16 mouse cellular contexts compared by ENCODE assay signal in the genomic region with DNA sequence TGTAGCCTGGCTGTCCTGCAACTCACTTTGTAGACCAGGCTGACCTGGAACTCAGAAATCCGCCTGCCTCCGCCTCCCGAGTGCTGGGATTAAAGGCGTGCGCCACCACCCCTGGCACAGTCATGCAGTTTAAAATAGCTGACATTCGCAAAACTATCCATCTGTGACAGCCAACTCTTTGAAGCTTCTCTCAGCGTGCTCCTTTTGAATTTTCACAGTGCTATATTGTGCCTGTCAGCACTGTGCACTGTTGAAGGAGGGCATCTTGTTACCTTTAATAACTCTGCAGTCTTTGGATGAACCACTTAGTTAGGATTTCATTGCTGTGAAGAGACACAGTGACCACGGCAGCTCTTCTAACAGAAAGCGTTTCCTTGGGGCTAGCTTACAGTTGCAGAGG. TPM values are rescaled to one million over a fixed set of nuclear protein-coding genes. Genes with fewer than 3 reads are reported as not detected.
"Had no signal": no experiment of that assay in that cellular context is flagged by ENCODE, and none has a peak within 500 bp of the region (broad histone marks: within the 10 kb centered on the region; RNA-seq: fewer than 3 reads in every experiment).

No protein-coding gene starts in this region.

- H3K9me3 ChIP-seq: kidney, embryonic 15.5 days; limb, embryonic 10.5 days; liver, embryonic 15.5 days; neural tube, embryonic 12.5 days had no signal

- H3K4me2 ChIP-seq: kidney, embryonic 15.5 days; liver, embryonic 11.5 days; liver, embryonic 15.5 days; neural tube, embryonic 12.5 days had no signal

- H3K4me1 ChIP-seq: kidney, embryonic 15.5 days; limb, embryonic 10.5 days; liver, embryonic 15.5 days; neural tube, embryonic 12.5 days had no signal

- H3K9ac ChIP-seq: kidney, embryonic 15.5 days; liver, embryonic 15.5 days; neural tube, embryonic 12.5 days had no signal

- DNase-seq: kidney, postnatal 25 days; lung, adult 2 months; thymus, postnatal 4 days had no signal

- H3K27me3 ChIP-seq: kidney, embryonic 15.5 days; liver, embryonic 15.5 days; neural tube, embryonic 12.5 days had no signal

- H3K27ac ChIP-seq: kidney, embryonic 15.5 days; left cerebral cortex, adult 2 months; limb, embryonic 10.5 days; liver, embryonic 15.5 days; neural tube, embryonic 12.5 days; stomach, postnatal 0 days had no signal

- H3K4me3 ChIP-seq: kidney, embryonic 15.5 days; left cerebral cortex, adult 2 months; limb, embryonic 10.5 days; liver, embryonic 15.5 days; neural tube, embryonic 12.5 days had no signal

- H3K36me3 ChIP-seq: liver, embryonic 15.5 days had no signal

RNA-seq across cellular contexts. Expression of a gene that starts 16.3 kb away (rescaled TPM):
- total RNA-seq: layer of hippocampus, postnatal 25 days; left cerebral cortex, adult 2 months; left cerebral cortex, postnatal 14 days; megakaryocyte progenitor cell, adult 5-6 weeks; monocyte, adult 5-6 weeks; neutrophil, adult 5-6 weeks had no signal
- polyA plus RNA-seq: liver, embryonic 11.5 days; liver, embryonic 15.5 days; lung, adult 2 months; lung, postnatal 0 days had no signal
